Mouse (Mus musculus): Measurements from ENCODE around the gene Hbq1b. TPM values are rescaled to one million over a fixed set of nuclear protein-coding genes. Genes with fewer than 3 reads are reported as not detected.

Gene Hbq1b
- polyA plus RNA-seq, 1 experiment: not detected

- WGBS: 73% methylated on average over 3 of the region's 3 CpGs
- no peak overlapping the region for H3K4me3 ChIP-seq (ENCODE audit: low read depth, low read length)
- H3K27me3 ChIP-seq (ENCODE audit: control insufficient read depth, insufficient read depth, low read length): no peaks in the 10 kb centered on the region
- peaks cover 24% of the 10 kb centered on the region for H3K36me3 ChIP-seq (ENCODE audit: control insufficient read depth, insufficient read depth, low read length)
- no peak for TF ChIP-seq POLR2A (IDR thresholded peaks at IDR 0.05; ENCODE audit: low read depth, low read length)
- no peak for TF ChIP-seq CTCF (IDR thresholded peaks at IDR 0.05; ENCODE audit: extremely low read depth, insufficient read length, insufficient replicate concordance, low read depth, low read length)
- H3K27ac ChIP-seq (ENCODE audit: insufficient read depth, low read depth, low read length): no peak overlapping the region
- H3K4me1 ChIP-seq (ENCODE audit: control insufficient read depth, insufficient read depth, insufficient read length, low read length): peaks cover 3% of the 10 kb centered on the region; the same call in 1 of the 2 replicates
Observed at GRCm38 (mm10) chr11:32244064-32244463, 42.7 kb upstream of the Hbq1b start.

DNA sequence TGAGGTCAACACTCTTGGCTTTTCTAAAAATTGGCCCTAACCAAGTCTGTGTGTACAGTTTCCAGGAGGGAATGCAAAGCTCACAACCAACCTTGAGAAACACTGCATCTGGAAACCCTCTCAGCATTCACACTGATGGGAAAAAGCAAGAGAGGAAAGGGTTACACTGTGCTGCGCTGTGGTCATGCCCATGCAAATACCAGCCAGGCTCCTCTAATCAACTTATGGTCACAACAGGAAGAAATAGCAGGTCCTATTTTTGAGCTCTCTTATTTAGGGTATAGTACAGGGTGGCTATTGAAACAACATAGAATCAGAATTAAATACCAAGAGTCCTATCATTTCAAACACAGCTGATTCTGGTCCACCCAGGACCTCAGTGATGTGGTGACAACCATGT, 42.1 kb upstream of the Hbq1b start:
- H3K27me3 ChIP-seq (ENCODE audit: control insufficient read depth, insufficient read depth, low read length): no peaks in the 10 kb centered on the region
- H3K27ac ChIP-seq (ENCODE audit: insufficient read depth, low read depth, low read length): no peak overlapping the region
- H3K4me1 ChIP-seq (ENCODE audit: control insufficient read depth, insufficient read depth, insufficient read length, low read length): peaks cover 3% of the 10 kb centered on the region; the same call in 1 of the 2 replicates
- TF ChIP-seq CTCF (IDR thresholded peaks at IDR 0.05; ENCODE audit: extremely low read depth, insufficient read length, insufficient replicate concordance, low read depth, low read length) (no peak), POLR2A (IDR thresholded peaks at IDR 0.05; ENCODE audit: low read depth, low read length) (no peak)
- peaks cover 25% of the 10 kb centered on the region for H3K36me3 ChIP-seq (ENCODE audit: control insufficient read depth, insufficient read depth, low read length)
- 89% methylated on average over 1 of the region's 1 CpGs for WGBS
- no peak overlapping the region for H3K4me3 ChIP-seq (ENCODE audit: low read depth, low read length)

DNA sequence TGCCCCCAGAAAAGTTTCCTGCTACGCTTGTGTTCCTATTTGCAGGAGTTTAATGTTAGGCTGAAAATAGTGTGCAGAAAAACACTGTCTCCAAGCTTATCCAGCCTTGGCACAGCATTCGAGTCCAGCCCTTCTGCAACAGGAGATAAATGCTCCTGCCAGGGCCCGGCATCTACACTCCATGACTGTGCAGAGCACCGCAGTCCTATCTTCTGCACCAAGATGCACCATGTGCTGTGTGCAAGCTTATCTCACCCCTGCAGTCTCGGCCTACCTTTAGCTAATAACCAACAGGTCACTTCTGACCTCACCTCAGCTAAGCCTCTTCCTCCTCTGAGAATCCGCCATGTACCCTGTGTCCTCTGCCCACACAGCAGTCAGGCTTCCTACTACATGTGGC, 41.2 kb upstream of the Hbq1b start:
- WGBS: 89% methylated on average over 6 of the region's 6 CpGs
- no peak overlapping the region for H3K27ac ChIP-seq (ENCODE audit: insufficient read depth, low read depth, low read length)
- no peaks in the 10 kb centered on the region for H3K27me3 ChIP-seq (ENCODE audit: control insufficient read depth, insufficient read depth, low read length)
- peaks cover 26% of the 10 kb centered on the region for H3K36me3 ChIP-seq (ENCODE audit: control insufficient read depth, insufficient read depth, low read length)
- H3K4me3 ChIP-seq (ENCODE audit: low read depth, low read length): no peak overlapping the region
- TF ChIP-seq CTCF (IDR thresholded peaks at IDR 0.05; ENCODE audit: extremely low read depth, insufficient read length, insufficient replicate concordance, low read depth, low read length) (no peak), POLR2A (IDR thresholded peaks at IDR 0.05; ENCODE audit: low read depth, low read length) (no peak)
- peaks cover 3% of the 10 kb centered on the region; the same call in 1 of the 2 replicates for H3K4me1 ChIP-seq (ENCODE audit: control insufficient read depth, insufficient read depth, insufficient read length, low read length)

- Histone ChIP-seq H3K4me1 (ENCODE audit: control insufficient read depth, insufficient read depth, insufficient read length, low read length) (no peaks in the 10 kb centered on the region; the same call in 1 of the 2 replicates), H3K27ac (ENCODE audit: insufficient read depth, low read depth, low read length) (no peak overlapping the region), H3K36me3 (ENCODE audit: control insufficient read depth, insufficient read depth, low read length) (peaks cover 26% of the 10 kb centered on the region), H3K27me3 (ENCODE audit: control insufficient read depth, insufficient read depth, low read length) (no peaks in the 10 kb centered on the region), H3K4me3 (ENCODE audit: low read depth, low read length) (no peak overlapping the region)
- TF ChIP-seq POLR2A (IDR thresholded peaks at IDR 0.05; ENCODE audit: low read depth, low read length) (no peak), CTCF (IDR thresholded peaks at IDR 0.05; ENCODE audit: extremely low read depth, insufficient read length, insufficient replicate concordance, low read depth, low read length) (peak; percentile 6; the same call in 1 of the 2 replicates)
Observed at GRCm38 (mm10) chr11:32247068-32247467, 39.7 kb upstream of the Hbq1b start.

DNA sequence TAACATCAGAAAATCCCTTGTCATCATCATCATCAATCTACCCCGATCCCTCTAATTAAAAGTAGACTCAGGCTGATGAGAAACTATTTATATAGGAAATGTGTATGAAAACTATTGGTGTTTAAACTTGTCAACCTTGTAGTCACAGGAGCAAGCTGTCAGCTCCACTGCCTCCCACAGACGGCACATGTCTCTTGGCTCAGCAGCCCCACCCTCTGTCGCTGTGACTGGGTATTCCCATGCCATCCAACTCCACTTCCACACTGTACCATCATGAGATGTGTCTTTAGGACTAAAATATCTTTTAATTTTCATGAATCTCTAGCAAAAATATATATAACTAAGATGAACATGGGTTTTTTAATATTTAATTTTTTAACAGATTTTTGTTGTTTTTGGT, 38.4 kb upstream of the Hbq1b start:
- no peak overlapping the region for H3K27ac ChIP-seq (ENCODE audit: insufficient read depth, low read depth, low read length)
- TF ChIP-seq POLR2A (IDR thresholded peaks at IDR 0.05; ENCODE audit: low read depth, low read length) (no peak), CTCF (IDR thresholded peaks at IDR 0.05; ENCODE audit: extremely low read depth, insufficient read length, insufficient replicate concordance, low read depth, low read length) (no peak)
- no peaks in the 10 kb centered on the region; the same call in 1 of the 2 replicates for H3K4me1 ChIP-seq (ENCODE audit: control insufficient read depth, insufficient read depth, insufficient read length, low read length)
- no peak overlapping the region for H3K4me3 ChIP-seq (ENCODE audit: low read depth, low read length)
- H3K27me3 ChIP-seq (ENCODE audit: control insufficient read depth, insufficient read depth, low read length): no peaks in the 10 kb centered on the region
- peaks cover 29% of the 10 kb centered on the region for H3K36me3 ChIP-seq (ENCODE audit: control insufficient read depth, insufficient read depth, low read length)
- WGBS: 88% methylated on average over 3 of the region's 3 CpGs

DNA sequence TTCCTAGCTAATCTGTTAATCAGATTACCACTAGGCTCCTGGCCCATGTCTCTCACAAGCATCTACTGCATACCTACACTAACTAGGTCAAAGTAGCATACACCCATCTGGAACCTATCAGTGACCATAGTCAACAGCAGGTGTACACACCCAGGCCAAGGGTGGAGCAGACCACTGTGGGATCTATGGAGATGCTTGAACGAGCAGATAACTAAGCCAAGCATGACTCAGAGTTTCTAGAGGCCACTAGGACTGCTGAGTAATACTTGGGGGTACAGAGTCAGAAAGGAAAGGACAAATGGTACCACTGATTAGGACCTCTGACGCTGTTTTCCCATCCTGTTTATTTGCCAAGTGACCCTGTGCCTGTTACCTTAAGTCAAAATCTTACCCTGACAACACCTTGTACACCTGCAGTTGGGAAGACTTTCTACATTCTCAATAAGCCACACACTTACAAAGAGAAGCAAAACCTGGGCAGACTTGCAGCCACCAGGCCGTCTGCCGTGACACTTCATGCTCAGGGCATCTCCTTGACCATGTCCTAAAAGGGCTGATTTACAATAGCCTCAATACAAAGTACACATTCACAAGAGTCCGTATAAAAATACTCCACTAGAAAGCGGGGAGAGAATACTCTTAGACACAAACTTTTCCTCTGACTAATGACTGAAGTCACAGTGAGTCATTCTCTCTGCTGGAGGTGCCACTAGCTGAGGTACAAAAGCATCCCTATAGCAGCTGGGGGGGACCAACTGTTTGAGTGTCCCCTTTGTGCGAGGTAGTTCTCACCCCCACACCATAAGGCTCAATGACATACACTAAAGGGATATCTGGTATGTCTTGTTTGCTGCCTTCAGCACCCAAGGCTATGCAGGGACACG, 35.6 kb upstream of the Hbq1b start:
- Histone ChIP-seq H3K27me3 (ENCODE audit: control insufficient read depth, insufficient read depth, low read length) (no peaks in the 10 kb centered on the region), H3K4me1 (ENCODE audit: control insufficient read depth, insufficient read depth, insufficient read length, low read length) (no peaks in the 10 kb centered on the region), H3K27ac (ENCODE audit: insufficient read depth, low read depth, low read length) (no peak overlapping the region), H3K4me3 (ENCODE audit: low read depth, low read length) (no peak overlapping the region), H3K36me3 (ENCODE audit: control insufficient read depth, insufficient read depth, low read length) (peaks cover 17% of the 10 kb centered on the region)
- TF ChIP-seq POLR2A (IDR thresholded peaks at IDR 0.05; ENCODE audit: low read depth, low read length) (no peak), CTCF (IDR thresholded peaks at IDR 0.05; ENCODE audit: extremely low read depth, insufficient read length, insufficient replicate concordance, low read depth, low read length) (no peak)
- 79% methylated on average over 8 of the region's 8 CpGs for WGBS

DNA sequence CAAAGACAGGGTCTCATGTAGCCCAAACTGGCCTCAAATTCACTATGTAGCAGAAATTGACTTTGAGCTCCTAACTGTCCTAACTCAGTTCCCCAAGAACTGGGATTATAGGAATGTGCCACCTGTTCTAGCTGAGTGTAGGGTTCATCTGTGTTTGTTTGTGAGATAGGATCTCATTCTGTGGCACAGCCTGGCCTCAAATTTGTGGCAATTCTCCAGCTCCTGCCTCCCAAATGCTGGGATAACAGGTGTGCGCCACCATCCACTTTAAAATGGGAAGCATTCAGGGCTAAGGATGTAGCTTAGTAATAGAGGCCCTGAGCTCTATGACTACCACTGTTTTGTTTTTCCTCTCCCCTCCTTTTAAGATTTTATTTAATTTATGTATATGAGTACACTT, 33.6 kb upstream of the Hbq1b start:
- WGBS: 97% methylated on average over 1 of the region's 1 CpGs
- Histone ChIP-seq H3K4me1 (ENCODE audit: control insufficient read depth, insufficient read depth, insufficient read length, low read length) (no peaks in the 10 kb centered on the region), H3K36me3 (ENCODE audit: control insufficient read depth, insufficient read depth, low read length) (peaks cover 11% of the 10 kb centered on the region), H3K27ac (ENCODE audit: insufficient read depth, low read depth, low read length) (no peak overlapping the region), H3K4me3 (ENCODE audit: low read depth, low read length) (no peak overlapping the region), H3K27me3 (ENCODE audit: control insufficient read depth, insufficient read depth, low read length) (no peaks in the 10 kb centered on the region)
- TF ChIP-seq POLR2A (IDR thresholded peaks at IDR 0.05; ENCODE audit: low read depth, low read length) (no peak), CTCF (IDR thresholded peaks at IDR 0.05; ENCODE audit: extremely low read depth, insufficient read length, insufficient replicate concordance, low read depth, low read length) (no peak)
